Mouse (Mus musculus): Measurements from ENCODE around the gene Igf1r.
"Not testable (repeated sequence)": the region's sequence is repeated elsewhere in the genome, so short reads cannot be mapped to it uniquely, and the experiment has no call there.

Gene Igf1r

DNA sequence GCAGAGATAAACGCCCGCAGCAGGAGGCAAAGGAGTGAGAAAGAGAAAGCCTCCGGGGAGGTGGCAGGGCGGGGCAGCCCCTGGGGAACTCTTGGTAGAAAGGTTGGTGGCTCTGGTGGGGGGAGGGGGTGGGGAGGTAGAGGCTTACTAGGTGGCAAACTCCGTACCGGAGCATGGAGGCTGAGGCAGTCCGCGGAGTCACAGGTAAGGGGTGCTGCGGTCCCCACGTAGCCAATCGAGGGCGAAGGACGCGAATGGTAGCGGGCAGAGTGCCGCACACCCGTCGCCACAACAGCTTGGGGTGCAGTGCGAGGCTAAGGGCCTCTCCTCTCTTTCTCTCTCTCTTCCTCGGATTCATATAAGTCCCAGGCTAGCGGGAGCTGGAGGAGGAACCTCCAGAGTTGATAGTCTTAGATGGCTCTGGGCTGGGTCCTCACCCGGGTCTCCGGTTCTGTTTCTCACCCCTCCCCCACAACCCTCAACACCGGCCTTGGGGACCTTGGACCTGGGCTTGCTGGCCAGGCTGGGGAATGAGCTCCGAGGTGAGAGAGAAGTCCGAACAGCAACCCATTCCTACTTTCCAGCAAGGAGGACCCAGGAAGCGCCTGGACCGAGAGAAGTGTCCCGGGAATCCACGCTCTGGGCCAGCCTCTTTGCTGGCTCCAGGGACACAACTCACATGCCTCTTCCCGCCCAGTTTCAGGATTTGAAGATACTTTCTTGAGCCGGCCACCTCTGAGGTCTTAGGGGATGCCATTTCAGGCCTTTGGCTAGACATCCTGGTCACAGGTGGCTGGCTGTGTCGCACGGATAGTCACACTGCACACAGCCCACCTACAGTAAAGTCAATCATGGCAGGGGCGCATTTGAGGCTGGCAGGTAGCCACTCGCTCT, 323.5 kb downstream of the Igf1r start:
- no peak for DNase-seq

- DNase-seq = no peak
Observed at GRCm38 (mm10) chr7:68277054-68277896, 324.6 kb downstream of the Igf1r start.

DNA sequence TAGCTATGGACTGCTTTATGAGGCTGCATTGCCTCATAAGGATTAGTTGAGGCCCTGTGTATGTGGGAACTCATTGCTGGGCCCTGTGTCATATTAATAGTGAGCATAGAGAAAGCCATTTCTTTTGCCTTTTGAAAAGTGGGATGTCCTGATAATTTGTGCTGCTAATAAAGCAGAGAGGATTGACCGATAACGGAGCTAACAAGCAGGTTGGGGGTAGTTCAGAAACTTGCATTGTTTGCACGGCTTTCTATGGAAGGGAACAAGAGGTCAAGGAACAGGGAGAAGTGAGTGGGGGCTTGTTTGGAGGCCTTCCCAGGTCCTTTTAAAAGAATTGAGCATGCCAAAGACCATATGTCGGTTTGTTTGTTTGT, 325.3 kb downstream of the Igf1r start:
- no peak for DNase-seq

- DNase-seq = no peak
Observed at GRCm38 (mm10) chr7:68278385-68278784, 325.8 kb downstream of the Igf1r start.

GRCm38 (mm10) chr7:68278908-68279307, 326.3 kb downstream of the Igf1r start:
- DNase-seq = no peak

DNA sequence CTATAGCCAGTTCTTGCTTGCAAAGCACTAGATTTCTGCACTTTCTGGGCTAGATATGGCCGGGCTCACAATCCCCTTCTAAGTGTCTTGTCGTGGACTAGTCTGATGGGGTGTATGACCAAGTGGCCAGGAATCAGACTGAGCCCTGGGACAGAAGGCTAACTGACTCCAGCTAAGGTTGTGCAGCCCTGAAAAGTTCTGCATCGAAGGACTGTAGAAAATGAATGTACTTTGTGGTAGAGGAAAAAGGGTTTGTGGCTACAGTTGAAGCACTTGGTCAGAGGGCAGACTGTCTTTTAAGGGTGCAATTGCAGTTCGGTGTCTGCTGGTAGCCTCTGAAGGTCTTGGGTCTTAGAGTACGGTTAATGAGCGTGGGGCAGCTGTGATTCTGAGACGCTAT, 326.9 kb downstream of the Igf1r start:
- DNase-seq = no peak

DNA sequence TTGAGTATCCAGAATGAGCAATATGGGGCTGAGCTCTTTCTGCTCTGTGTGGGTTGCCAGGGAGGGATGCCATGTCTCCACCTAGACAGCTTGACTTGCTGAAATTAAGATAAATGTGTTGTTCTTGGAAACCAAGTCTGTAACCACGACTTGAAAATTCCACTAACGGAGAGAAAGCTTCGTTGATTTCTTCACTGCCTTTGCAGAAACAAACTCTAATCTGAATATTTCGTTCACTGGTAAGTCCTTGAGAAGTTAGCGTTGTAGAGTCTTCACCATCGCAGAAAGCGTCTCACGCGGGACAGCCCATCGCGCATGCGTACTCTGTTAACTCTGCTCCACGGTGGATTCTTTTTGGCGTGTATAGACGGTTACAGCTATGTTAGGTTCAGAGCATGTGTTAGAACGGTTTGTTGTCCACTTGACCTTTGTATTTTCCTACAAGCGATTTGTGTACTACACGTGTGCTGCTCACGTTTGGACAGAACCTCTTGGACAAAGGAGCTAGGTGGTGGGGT, 327.8 kb downstream of the Igf1r start:
- DNase-seq = no peak

DNA sequence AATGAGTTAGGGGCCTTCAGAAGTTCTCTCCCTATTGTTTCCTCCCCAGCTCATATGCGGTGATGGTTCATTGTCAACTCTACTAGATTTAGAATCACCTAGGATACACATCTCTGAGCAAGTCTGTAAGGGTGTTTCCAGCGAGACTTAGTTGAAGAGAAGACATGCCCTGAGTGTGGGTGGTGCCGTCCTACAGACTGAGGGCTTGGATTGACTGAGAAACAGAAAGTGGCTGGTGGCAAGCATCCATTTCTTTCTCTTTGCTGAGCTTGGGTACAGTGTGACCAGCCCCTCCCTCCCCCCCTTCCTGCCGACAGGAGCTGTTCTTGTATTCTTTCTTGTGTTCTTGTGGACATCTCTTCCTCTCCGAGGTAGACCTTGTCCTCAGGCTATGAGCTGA, 328.7 kb downstream of the Igf1r start:
- DNase-seq = no peak

DNA sequence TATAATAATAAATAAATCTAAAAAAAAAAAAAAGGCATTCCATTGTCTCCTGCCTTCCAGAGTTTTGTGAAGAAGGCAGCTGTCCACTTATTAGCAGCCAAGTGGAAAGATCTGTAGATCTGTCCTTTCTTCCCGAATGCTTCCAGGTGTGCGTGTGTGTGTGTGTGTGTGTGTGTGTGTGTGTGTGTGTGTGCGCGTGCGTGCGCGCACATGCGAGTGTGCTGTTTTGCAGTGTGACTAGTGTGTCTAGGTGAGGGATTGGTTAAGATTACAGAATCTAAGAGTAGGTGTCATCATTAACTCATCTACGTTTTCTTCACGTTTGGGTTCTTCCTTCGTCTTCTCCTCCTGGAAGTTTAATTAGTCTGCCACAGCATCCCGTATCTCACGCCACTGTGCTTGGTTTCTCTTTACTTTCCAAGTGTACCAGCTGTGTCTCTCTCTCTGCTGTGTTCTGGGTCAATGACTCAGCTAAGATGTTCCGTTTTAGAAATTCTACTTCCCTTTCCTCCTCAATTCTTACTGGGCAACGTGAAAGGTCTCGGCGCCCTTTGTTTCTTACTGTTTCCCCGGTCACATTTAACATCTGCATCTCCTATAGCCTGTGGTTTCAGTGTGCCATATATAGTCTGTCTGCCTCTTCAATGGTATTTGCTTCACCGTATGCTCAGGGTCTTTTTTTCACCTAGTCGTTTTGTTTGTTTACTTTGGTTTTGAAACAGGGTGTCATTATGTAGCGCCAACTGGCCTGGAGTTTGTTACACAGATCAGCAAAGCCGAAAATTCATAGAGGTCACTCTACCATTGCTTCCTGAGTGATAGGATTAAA, 329.9 kb downstream of the Igf1r start:
- DNase-seq = no peak

- DNase-seq = not testable (repeated sequence)
Observed at GRCm38 (mm10) chr7:68283133-68283520, 330.5 kb downstream of the Igf1r start.
